Mouse (Mus musculus): ENCODE measurements around the gene Hist1h2bq. TPM values are rescaled to one million over a fixed set of nuclear protein-coding genes. Genes with fewer than 3 reads are reported as not detected.
"Not testable (repeated sequence)": the region's sequence is repeated elsewhere in the genome, so short reads cannot be mapped to it uniquely, and the experiment has no call there.

The Hist1h2bq gene
- polyA plus RNA-seq, 1 experiment, result 2.3 TPM

GRCm38 (mm10) chr13:21831418-21832394 lies 21.7 kb upstream of the Hist1h2bq start, which contains the start of gene Hist1h4n:
TSS of gene Hist1h4n (minus strand) at chr13:21832196.
- DNase-seq, result peak; percentile 57 to 58
- not testable (repeated sequence) for H3K27me3 ChIP-seq (ENCODE audit: control insufficient read depth, insufficient read depth, low read length); H3K4me3 ChIP-seq (replicated peaks; ENCODE audit: insufficient read depth, low read depth, low read length); H3K4me1 ChIP-seq (ENCODE audit: control insufficient read depth, insufficient read depth, low read length); H3K27ac ChIP-seq (ENCODE audit: insufficient read depth, low read length)
- WGBS, result under 1% methylated on average over 24 of the region's 58 CpGs
- peak; percentile 28; the same call in 1 of the 2 replicates for TF ChIP-seq POLR2A (IDR thresholded peaks at IDR 0.05; ENCODE audit: borderline replicate concordance, insufficient read depth, low read length)

GRCm38 (mm10) chr13:21830344-21830743 lies 20.3 kb upstream of the Hist1h2bq start:
- H3K4me3 ChIP-seq (replicated peaks; ENCODE audit: insufficient read depth, low read depth, low read length), result no peak overlapping the region
- no peaks in the 10 kb centered on the region for H3K27me3 ChIP-seq (ENCODE audit: control insufficient read depth, insufficient read depth, low read length)
- no peaks in the 10 kb centered on the region for H3K4me1 ChIP-seq (ENCODE audit: control insufficient read depth, insufficient read depth, low read length)
- TF ChIP-seq CTCF (IDR thresholded peaks at IDR 0.05; ENCODE audit: borderline replicate concordance, insufficient read depth, low read depth, low read length) (no peak), POLR2A (IDR thresholded peaks at IDR 0.05; ENCODE audit: borderline replicate concordance, insufficient read depth, low read length) (no peak)
- DNase-seq, result no peak
- WGBS, result 93% methylated on average over 10 of the region's 10 CpGs
- no peak overlapping the region for H3K27ac ChIP-seq (ENCODE audit: insufficient read depth, low read length)

GRCm38 (mm10) chr13:21828511-21828910 lies 18.5 kb upstream of the Hist1h2bq start:
- H3K4me1 ChIP-seq (ENCODE audit: control insufficient read depth, insufficient read depth, low read length), result no peaks in the 10 kb centered on the region
- TF ChIP-seq CTCF (IDR thresholded peaks at IDR 0.05; ENCODE audit: borderline replicate concordance, insufficient read depth, low read depth, low read length), result no peak
- no peak for TF ChIP-seq POLR2A (IDR thresholded peaks at IDR 0.05; ENCODE audit: borderline replicate concordance, insufficient read depth, low read length)
- H3K4me3 ChIP-seq (replicated peaks; ENCODE audit: insufficient read depth, low read depth, low read length), result no peak overlapping the region
- no peak overlapping the region for H3K27ac ChIP-seq (ENCODE audit: insufficient read depth, low read length)
- WGBS, result 91% methylated on average over 3 of the region's 3 CpGs
- no peak for DNase-seq
- H3K27me3 ChIP-seq (ENCODE audit: control insufficient read depth, insufficient read depth, low read length), result no peaks in the 10 kb centered on the region

GRCm38 (mm10) chr13:21820082-21820890 lies 10.3 kb upstream of the Hist1h2bq start:
- DNase-seq; H3K27me3 ChIP-seq (ENCODE audit: control insufficient read depth, insufficient read depth, low read length); H3K27ac ChIP-seq (ENCODE audit: insufficient read depth, low read length); H3K4me3 ChIP-seq (replicated peaks; ENCODE audit: insufficient read depth, low read depth, low read length); H3K4me1 ChIP-seq (ENCODE audit: control insufficient read depth, insufficient read depth, low read length): not testable (repeated sequence)
- WGBS, result 49% methylated on average over 7 of the region's 16 CpGs

- not testable (repeated sequence) for H3K27me3 ChIP-seq (ENCODE audit: control insufficient read depth, insufficient read depth, low read length); H3K4me3 ChIP-seq (replicated peaks; ENCODE audit: insufficient read depth, low read depth, low read length); H3K4me1 ChIP-seq (ENCODE audit: control insufficient read depth, insufficient read depth, low read length); DNase-seq; H3K27ac ChIP-seq (ENCODE audit: insufficient read depth, low read length)
- under 1% methylated on average over 14 of the region's 14 CpGs for WGBS
Measured at GRCm38 (mm10) chr13:21812092-21812491, 2.1 kb upstream of the Hist1h2bq start.

- H3K27me3 ChIP-seq (ENCODE audit: control insufficient read depth, insufficient read depth, low read length); H3K4me3 ChIP-seq (replicated peaks; ENCODE audit: insufficient read depth, low read depth, low read length); H3K4me1 ChIP-seq (ENCODE audit: control insufficient read depth, insufficient read depth, low read length); H3K27ac ChIP-seq (ENCODE audit: insufficient read depth, low read length): not testable (repeated sequence)
- WGBS, result no CpG with 5 or more reads among the region's 24 CpGs
- peak; percentile 60 to 62 for DNase-seq
Measured at GRCm38 (mm10) chr13:21811539-21811938, 1.5 kb upstream of the Hist1h2bq start, which contains the start of gene Hist1h4m. TSS of gene Hist1h4m (plus strand) at chr13:21811746.

GRCm38 (mm10) chr13:21811074-21811473 lies 1.1 kb upstream of the Hist1h2bq start:
- H3K4me1 ChIP-seq (ENCODE audit: control insufficient read depth, insufficient read depth, low read length); H3K27me3 ChIP-seq (ENCODE audit: control insufficient read depth, insufficient read depth, low read length); H3K4me3 ChIP-seq (replicated peaks; ENCODE audit: insufficient read depth, low read depth, low read length); DNase-seq; H3K27ac ChIP-seq (ENCODE audit: insufficient read depth, low read length): not testable (repeated sequence)
- WGBS, result no CpG with 5 or more reads among the region's 8 CpGs

- DNase-seq; H3K27me3 ChIP-seq (ENCODE audit: control insufficient read depth, insufficient read depth, low read length); H3K27ac ChIP-seq (ENCODE audit: insufficient read depth, low read length); H3K4me1 ChIP-seq (ENCODE audit: control insufficient read depth, insufficient read depth, low read length); H3K4me3 ChIP-seq (replicated peaks; ENCODE audit: insufficient read depth, low read depth, low read length): not testable (repeated sequence)
- WGBS, result no CpG with 5 or more reads among the region's 4 CpGs
Measured at GRCm38 (mm10) chr13:21803058-21803457, 6.9 kb downstream of the Hist1h2bq start.

GRCm38 (mm10) chr13:21797163-21797562 lies 12.8 kb downstream of the Hist1h2bq start:
- H3K27ac ChIP-seq (ENCODE audit: insufficient read depth, low read length); DNase-seq; H3K4me1 ChIP-seq (ENCODE audit: control insufficient read depth, insufficient read depth, low read length); H3K27me3 ChIP-seq (ENCODE audit: control insufficient read depth, insufficient read depth, low read length); H3K4me3 ChIP-seq (replicated peaks; ENCODE audit: insufficient read depth, low read depth, low read length): not testable (repeated sequence)
